Mouse (Mus musculus) lung, postnatal 0 days (tissue): Measurements from ENCODE around the gene Tsr2. TPM values are rescaled to one million over a fixed set of nuclear protein-coding genes. Genes with fewer than 3 reads are reported as not detected.
A peak's percentile ranks its signal among the peaks of the same experiment; 100 is the strongest.

ENCODE experiments used
- ATAC-seq: fragments of 200-750 bp; cut with Nextera tagmentation; 2 replicates; pipeline ENCODE4 v1.8.0; 2017; ENCODE audit warnings: moderate library complexity
- DNase-seq: peaks from one replicate; pipeline ENCODE4 v3.0.0-alpha.2; 2016; ENCODE audit warnings: low spot score
- H3K27ac ChIP-seq: fragments of 300-500 bp; sonication (generic); 2 replicates; pipeline ENCODE4 v1.5.1; 2014; ENCODE audit warnings: antibody characterized with exemption, mild to moderate bottlenecking, low read length, mixed read lengths
- H3K27me3 ChIP-seq: fragments of 300-500 bp; sonication (generic); replicated peaks from 2 replicates; pipeline ENCODE4 v1.6.1; 2014; ENCODE audit warnings: low read length, mixed read lengths; ENCODE audit not compliant: insufficient read depth
- H3K36me3 ChIP-seq: fragments of 300-500 bp; sonication (generic); 2 replicates; pipeline ENCODE4 v1.6.1; 2014; ENCODE audit warnings: low read length, mixed read lengths; ENCODE audit not compliant: insufficient read depth
- H3K4me1 ChIP-seq: fragments of 300-500 bp; sonication (generic); 2 replicates; pipeline ENCODE4 v1.6.1; 2014; ENCODE audit warnings: antibody characterized with exemption, low read depth, low read length, mixed read lengths; ENCODE audit not compliant: insufficient read depth
- H3K4me2 ChIP-seq: fragments of 300-500 bp; sonication (generic); replicated peaks from 2 replicates; pipeline ENCODE4 v1.6.1; 2014; ENCODE audit warnings: low read depth, mild to moderate bottlenecking, low read length, moderate library complexity, mixed read lengths
- H3K4me3 ChIP-seq: fragments of 300-500 bp; sonication (generic); 2 replicates; pipeline ENCODE4 v1.5.1; 2014; ENCODE audit warnings: low read depth, low read length
- H3K9ac ChIP-seq: fragments of 300-500 bp; sonication (generic); replicated peaks from 2 replicates; pipeline ENCODE4 v1.6.1; 2014; ENCODE audit warnings: low read depth, mild to moderate bottlenecking
- H3K9me3 ChIP-seq: fragments of 300-500 bp; sonication (generic); 2 replicates; pipeline ENCODE4 v1.6.1; 2016; ENCODE audit warnings: low read length, mixed read lengths
- CTCF ChIP-seq: IDR thresholded peaks from 2 replicates; pipeline ENCODE4 v1.5.1; 2016; ENCODE audit warnings: antibody characterized with exemption, mild to moderate bottlenecking
- EP300 ChIP-seq: IDR thresholded peaks from 2 replicates; pipeline ENCODE4 v1.6.1; 2016; ENCODE audit warnings: antibody characterized with exemption, mild to moderate bottlenecking, control low read depth
- WGBS: fragments of 180-500 bp; shearing (Covaris S2); extraction: QIAGEN DNeasy Blood & Tissue Kit; methylation state at CpG from one replicate; pipeline ENCODE4 v1.1.7; 2014; 5-methylcytosine and 5-hydroxymethylcytosine counted together
- polyA plus RNA-seq: library from polyadenylated mRNA; unstranded; fragments of >200 nt; fragmentation: Nextera tagmentation; extraction: Ambion mirVana; gene quantifications from 2 replicates; pipeline ENCODE4 v1.2.1, GENCODE M21; 2015

The Tsr2 gene
- polyA plus RNA-seq: 12.4 and 14.6 TPM in 2 replicates

DNA sequence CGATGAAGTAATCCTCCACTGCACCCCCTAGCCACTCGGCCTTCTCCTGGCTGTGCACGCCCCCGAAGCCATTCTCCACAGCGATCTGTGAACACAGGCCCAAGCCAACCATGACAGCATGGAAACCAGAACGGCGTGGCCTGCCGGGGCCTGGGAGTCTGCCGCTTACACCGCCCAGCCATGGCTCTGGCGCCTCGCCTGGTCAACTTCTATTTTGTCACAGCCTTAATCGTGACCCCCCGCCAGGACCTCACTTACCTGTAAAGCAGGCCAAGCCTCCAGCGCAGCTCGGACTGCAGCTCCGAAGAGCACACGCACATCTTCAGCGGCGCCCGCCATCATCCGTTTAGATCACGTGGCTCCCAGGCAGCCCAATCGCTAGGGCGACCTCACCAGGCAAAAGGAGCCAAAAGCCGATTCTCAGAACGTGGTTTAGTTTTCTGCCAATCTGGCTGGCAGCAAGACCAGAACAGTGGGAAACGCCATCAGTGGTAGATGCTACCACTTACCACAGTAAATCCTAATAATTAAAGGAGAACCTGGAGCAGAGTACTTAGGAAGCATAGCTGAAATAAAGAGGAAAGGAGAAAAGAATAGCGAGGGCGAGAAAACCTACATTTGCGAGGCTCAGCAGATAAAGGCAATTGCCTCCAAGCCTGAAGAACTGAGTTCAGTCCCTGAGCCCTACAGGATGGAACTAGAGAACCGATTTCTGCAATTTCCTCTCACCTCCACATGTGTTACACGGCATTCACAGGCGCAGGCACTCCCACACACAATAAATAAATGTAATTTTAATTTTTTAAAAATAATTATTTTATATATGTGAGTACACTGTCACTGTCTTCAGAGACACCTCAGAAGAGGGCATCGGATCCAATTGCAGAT lies at the start of gene Tsr2:
TSS of gene Tsr2 (minus strand) at position 373 of the 888 bp plus-strand sequence.
- peak; percentile 94 for ATAC-seq

DNA sequence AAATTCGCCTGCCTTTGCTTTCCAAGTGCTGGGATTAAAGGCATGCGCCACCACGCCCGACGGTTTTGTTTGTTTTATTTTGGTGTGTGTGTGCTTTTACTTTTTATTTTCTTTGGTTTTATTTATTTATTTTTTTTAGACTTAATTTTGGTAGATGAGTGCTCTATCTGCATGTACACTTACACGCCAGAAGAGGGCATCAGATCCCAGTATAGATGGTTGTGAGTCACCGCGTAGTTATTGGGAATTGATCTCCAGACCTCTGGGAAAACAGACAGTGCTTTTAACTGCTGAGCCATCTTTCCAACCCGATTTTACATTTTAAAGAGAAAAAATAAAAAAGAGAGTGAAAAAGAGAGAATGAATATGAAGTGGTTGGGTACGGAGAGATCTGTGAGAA lies 36.4 kb upstream of the Tsr2 start:
- no peak for ATAC-seq
- DNase-seq: peak; percentile 53
- H3K4me2 ChIP-seq: no peak overlapping the region

More for the DNA sequence above, at the start of gene Tsr2:
- Histone ChIP-seq H3K4me2 (peak within 1 kb of the TSS; percentile 55), H3K4me1 (no peaks in the 10 kb centered on the region), H3K9ac (peak within 1 kb of the TSS; percentile 41), H3K27me3 (no peaks in the 10 kb centered on the region), H3K36me3 (no peaks in the 10 kb centered on the region), H3K27ac (no peak within 1 kb of the TSS), H3K4me3 (peak within 1 kb of the TSS; percentile 54), H3K9me3 (no peaks in the 10 kb centered on the region)
- 18% methylated on average over 35 of the region's 35 CpGs for WGBS
- DNase-seq: peak; percentile 81
- TF ChIP-seq CTCF (peak; percentile 56), EP300 (no peak)

DNA sequence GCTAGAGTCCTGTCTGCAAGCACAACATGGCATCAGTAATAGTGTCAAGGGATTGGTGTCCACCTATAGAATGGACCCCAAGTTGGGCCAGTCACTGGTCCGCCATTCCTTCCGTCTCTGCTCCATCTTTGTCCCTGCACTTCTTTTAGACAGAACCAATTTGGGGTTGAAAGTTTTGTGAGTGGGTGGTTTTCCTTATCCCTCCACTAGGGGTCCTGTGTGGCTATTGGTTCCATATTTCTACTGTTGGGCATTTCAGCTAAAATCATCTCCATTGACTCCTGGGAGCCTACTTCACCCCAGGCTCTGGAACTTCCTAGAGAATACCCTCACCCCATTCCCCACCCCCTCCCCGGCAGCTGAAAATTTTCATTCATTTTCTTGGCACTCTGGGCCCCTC lies 34.1 kb upstream of the Tsr2 start:
- DNase-seq: no peak
- H3K27me3 ChIP-seq: no peaks in the 10 kb centered on the region
- no peak overlapping the region for H3K9ac ChIP-seq
- no peaks in the 10 kb centered on the region for H3K9me3 ChIP-seq
- H3K4me2 ChIP-seq: no peak overlapping the region
- no peak overlapping the region for H3K4me3 ChIP-seq
- no peaks in the 10 kb centered on the region for H3K36me3 ChIP-seq
- H3K27ac ChIP-seq: no peak overlapping the region
- WGBS: 69% methylated on average over 3 of the region's 3 CpGs
- ATAC-seq: no peak
- no peaks in the 10 kb centered on the region for H3K4me1 ChIP-seq
- TF ChIP-seq EP300 (no peak), CTCF (peak; percentile 39; the same call in 1 of the 2 replicates)

More for the DNA sequence above, 36.4 kb upstream of the Tsr2 start:
- Histone ChIP-seq H3K9me3 (no peaks in the 10 kb centered on the region), H3K9ac (no peak overlapping the region), H3K4me1 (no peaks in the 10 kb centered on the region), H3K4me3 (no peak overlapping the region), H3K27me3 (no peaks in the 10 kb centered on the region), H3K36me3 (no peaks in the 10 kb centered on the region), H3K27ac (no peak overlapping the region)
- WGBS: 19% methylated on average over 9 of the region's 10 CpGs
- TF ChIP-seq EP300 (no peak), CTCF (peak; percentile 56)

DNA sequence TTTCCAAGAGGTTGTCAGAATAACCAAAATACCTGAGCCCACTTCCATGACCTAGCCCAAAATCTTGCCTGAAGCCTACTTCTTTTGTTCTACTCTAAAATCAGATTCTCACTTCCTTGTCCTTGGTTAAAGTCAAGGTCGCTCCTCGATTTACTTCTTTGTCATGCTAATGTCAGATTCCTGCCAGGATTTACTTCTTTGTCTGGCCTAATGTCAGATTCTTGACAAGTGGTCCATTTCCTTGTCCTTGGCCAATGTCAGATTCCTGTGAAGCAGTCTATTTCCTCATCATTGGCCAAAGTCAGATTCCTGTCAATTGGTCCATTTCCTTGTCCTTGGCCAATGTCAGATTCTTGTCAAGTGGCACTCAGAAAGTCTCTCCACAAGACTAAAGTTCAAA lies 27.6 kb upstream of the Tsr2 start:
- Histone ChIP-seq H3K9ac (no peak overlapping the region), H3K27ac (no peak overlapping the region), H3K36me3 (no peaks in the 10 kb centered on the region), H3K4me2 (no peak overlapping the region), H3K4me1 (no peaks in the 10 kb centered on the region), H3K9me3 (no peaks in the 10 kb centered on the region), H3K4me3 (no peak overlapping the region), H3K27me3 (no peaks in the 10 kb centered on the region)
- DNase-seq (no peak), ATAC-seq (no peak)
- WGBS: 80% methylated on average over 2 of the region's 2 CpGs
- TF ChIP-seq CTCF (no peak), EP300 (no peak)

DNA sequence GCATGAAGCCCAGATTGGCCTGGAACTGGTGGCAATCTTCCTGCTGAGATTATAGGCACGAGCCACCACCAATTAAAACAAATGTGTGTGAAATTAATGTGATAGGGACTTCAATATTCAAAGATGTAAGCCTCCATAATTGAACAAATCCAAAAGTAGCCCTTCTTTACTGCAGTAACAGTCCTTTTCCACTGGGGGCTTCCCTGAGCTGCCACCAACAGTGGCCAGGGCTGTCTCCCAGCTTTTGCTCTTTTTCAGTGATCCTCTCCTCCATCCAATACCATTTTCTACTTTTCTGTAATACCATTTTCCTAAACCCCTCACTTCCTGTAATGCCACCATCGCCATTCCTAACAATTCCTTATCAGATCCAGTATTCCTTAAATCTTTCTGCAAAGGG lies 21.1 kb upstream of the Tsr2 start:
- Histone ChIP-seq H3K4me2 (no peak overlapping the region), H3K36me3 (no peaks in the 10 kb centered on the region), H3K27me3 (no peaks in the 10 kb centered on the region), H3K9me3 (no peaks in the 10 kb centered on the region), H3K4me3 (no peak overlapping the region), H3K9ac (no peak overlapping the region), H3K27ac (no peak overlapping the region), H3K4me1 (no peaks in the 10 kb centered on the region)
- peak; percentile 64 for TF ChIP-seq CTCF
- no peak for TF ChIP-seq EP300
- DNase-seq: peak; percentile 6
- 10% methylated on average over 2 of the region's 2 CpGs for WGBS
- ATAC-seq: no peak

DNA sequence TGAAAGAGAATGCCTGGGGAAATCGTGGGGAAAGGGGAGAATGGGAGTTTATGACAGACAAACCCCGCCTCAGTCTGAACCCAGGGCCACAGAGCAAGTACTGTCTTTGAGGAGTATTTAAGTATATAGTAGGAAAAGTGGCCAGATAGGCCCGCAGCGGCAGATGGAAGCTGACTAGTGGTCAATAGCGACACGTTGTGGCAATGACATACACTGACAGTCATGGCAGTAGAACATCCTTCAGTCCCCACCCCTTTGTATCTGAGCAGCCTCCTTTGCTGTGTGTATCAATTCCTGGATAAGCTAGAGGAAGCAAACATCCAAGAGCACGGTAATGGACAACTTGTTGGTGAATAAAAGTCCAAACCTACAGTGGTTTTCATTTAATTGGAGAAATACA lies 20.5 kb upstream of the Tsr2 start:
- no peak overlapping the region for H3K9ac ChIP-seq
- H3K4me2 ChIP-seq: no peak overlapping the region
- 6% methylated on average over 7 of the region's 7 CpGs for WGBS
- no peaks in the 10 kb centered on the region for H3K4me1 ChIP-seq
- ATAC-seq (peak; percentile 59; the same call in 1 of the 2 replicates), DNase-seq (peak; percentile 66)
- no peaks in the 10 kb centered on the region for H3K27me3 ChIP-seq
- no peak overlapping the region for H3K27ac ChIP-seq
- H3K9me3 ChIP-seq: no peaks in the 10 kb centered on the region
- no peaks in the 10 kb centered on the region for H3K36me3 ChIP-seq
- no peak overlapping the region for H3K4me3 ChIP-seq
- TF ChIP-seq EP300 (no peak), CTCF (peak; percentile 73)
